Mouse (Mus musculus): ENCODE data around the gene Ap4b1. TPM values are rescaled to one million over a fixed set of nuclear protein-coding genes. Genes with fewer than 3 reads are reported as not detected.
A peak's percentile ranks its signal among the peaks of the same experiment; 100 is the strongest.
"Not testable (repeated sequence)": the region's sequence is repeated elsewhere in the genome, so short reads cannot be mapped to it uniquely, and the experiment has no call there.

Gene Ap4b1
- polyA plus RNA-seq, 1 experiment from 2014 or later = 15.9 TPM

GRCm38 (mm10) chr3:103827548-103827947 is 18.2 kb downstream of the Ap4b1 start:
- no peaks in the 10 kb centered on the region for H3K27me3 ChIP-seq (ENCODE audit: control insufficient read depth, insufficient read depth, low read depth, low read length)
- peaks cover 8% of the 10 kb centered on the region for H3K4me1 ChIP-seq (ENCODE audit: control insufficient read depth, low read depth, low read length)
- no peak overlapping the region for H3K27ac ChIP-seq (ENCODE audit: low read length)
- H3K4me2 ChIP-seq (ENCODE audit: low read depth, low read length) = no peak overlapping the region
- H3K9me3 ChIP-seq (replicated peaks; ENCODE audit: control insufficient read depth, low read length) = no peaks in the 10 kb centered on the region
- no peak overlapping the region for H3K4me3 ChIP-seq (ENCODE audit: low read depth, low read length)
- no peaks in the 10 kb centered on the region; the same call in 1 of the 2 replicates for H3K36me3 ChIP-seq (ENCODE audit: control insufficient read depth, insufficient read depth)
- no peak overlapping the region for H3K9ac ChIP-seq (ENCODE audit: low read depth, low read length)
- no peak for ATAC-seq (ENCODE audit: low read depth)

- Histone ChIP-seq H3K36me3 (ENCODE audit: control insufficient read depth, insufficient read depth) (no peaks in the 10 kb centered on the region), H3K27me3 (ENCODE audit: control insufficient read depth, insufficient read depth, low read depth, low read length) (no peaks in the 10 kb centered on the region), H3K9ac (ENCODE audit: low read depth, low read length) (no peak overlapping the region), H3K9me3 (replicated peaks; ENCODE audit: control insufficient read depth, low read length) (no peaks in the 10 kb centered on the region), H3K4me1 (ENCODE audit: control insufficient read depth, low read depth, low read length) (peaks cover 12% of the 10 kb centered on the region), H3K27ac (ENCODE audit: low read length) (no peak overlapping the region), H3K4me2 (ENCODE audit: low read depth, low read length) (no peak overlapping the region), H3K4me3 (ENCODE audit: low read depth, low read length) (no peak overlapping the region)
- ATAC-seq (ENCODE audit: low read depth) = no peak
- 78% methylated on average over 3 of the region's 3 CpGs for WGBS (ENCODE audit: insufficient replicate concordance)
Measured at GRCm38 (mm10) chr3:103829036-103829435, 19.7 kb downstream of the Ap4b1 start.

- not testable (repeated sequence) for H3K4me2 ChIP-seq (ENCODE audit: low read depth, low read length); H3K9ac ChIP-seq (ENCODE audit: low read depth, low read length); ATAC-seq (ENCODE audit: low read depth); H3K27me3 ChIP-seq (ENCODE audit: control insufficient read depth, insufficient read depth, low read depth, low read length); H3K27ac ChIP-seq (ENCODE audit: low read length); H3K9me3 ChIP-seq (replicated peaks; ENCODE audit: control insufficient read depth, low read length); H3K4me3 ChIP-seq (ENCODE audit: low read depth, low read length); H3K36me3 ChIP-seq (ENCODE audit: control insufficient read depth, insufficient read depth)
- peaks cover 12% of the 10 kb centered on the region for H3K4me1 ChIP-seq (ENCODE audit: control insufficient read depth, low read depth, low read length)
- WGBS (ENCODE audit: insufficient replicate concordance) = 74% methylated on average over 1 of the region's 1 CpGs
Measured at GRCm38 (mm10) chr3:103830681-103831080, 21.4 kb downstream of the Ap4b1 start.

GRCm38 (mm10) chr3:103831146-103831545 is 21.8 kb downstream of the Ap4b1 start:
- Histone ChIP-seq H3K9me3 (replicated peaks; ENCODE audit: control insufficient read depth, low read length) (no peaks in the 10 kb centered on the region), H3K4me2 (ENCODE audit: low read depth, low read length) (no peak overlapping the region), H3K27ac (ENCODE audit: low read length) (no peak overlapping the region), H3K9ac (ENCODE audit: low read depth, low read length) (no peak overlapping the region), H3K36me3 (ENCODE audit: control insufficient read depth, insufficient read depth) (no peaks in the 10 kb centered on the region), H3K4me3 (ENCODE audit: low read depth, low read length) (no peak overlapping the region), H3K27me3 (ENCODE audit: control insufficient read depth, insufficient read depth, low read depth, low read length) (no peaks in the 10 kb centered on the region), H3K4me1 (ENCODE audit: control insufficient read depth, low read depth, low read length) (peaks cover 12% of the 10 kb centered on the region)
- WGBS (ENCODE audit: insufficient replicate concordance) = 74% methylated on average over 7 of the region's 7 CpGs
- ATAC-seq (ENCODE audit: low read depth) = no peak

GRCm38 (mm10) chr3:103832426-103832825 is 23.1 kb downstream of the Ap4b1 start, which contains the start of gene Bcl2l15:
TSS of gene Bcl2l15 (plus strand) at chr3:103832601.
- H3K4me3 ChIP-seq (ENCODE audit: low read depth, low read length) = peak within 1 kb of the TSS; percentile 10; the same call in 1 of the 2 replicates
- H3K27me3 ChIP-seq (ENCODE audit: control insufficient read depth, insufficient read depth, low read depth, low read length) = no peaks in the 10 kb centered on the region
- H3K36me3 ChIP-seq (ENCODE audit: control insufficient read depth, insufficient read depth) = no peaks in the 10 kb centered on the region
- peak; percentile 73 for ATAC-seq (ENCODE audit: low read depth)
- H3K9ac ChIP-seq (ENCODE audit: low read depth, low read length) = no peak within 1 kb of the TSS
- peak within 1 kb of the TSS; percentile 39; the same call in 1 of the 2 replicates for H3K27ac ChIP-seq (ENCODE audit: low read length)
- no peaks in the 10 kb centered on the region for H3K9me3 ChIP-seq (replicated peaks; ENCODE audit: control insufficient read depth, low read length)
- peaks cover 12% of the 10 kb centered on the region for H3K4me1 ChIP-seq (ENCODE audit: control insufficient read depth, low read depth, low read length)
- peak within 1 kb of the TSS; percentile 28 for H3K4me2 ChIP-seq (ENCODE audit: low read depth, low read length)

- Histone ChIP-seq H3K27me3 (ENCODE audit: control insufficient read depth, insufficient read depth, low read depth, low read length) (no peaks in the 10 kb centered on the region), H3K36me3 (ENCODE audit: control insufficient read depth, insufficient read depth) (no peaks in the 10 kb centered on the region), H3K9me3 (replicated peaks; ENCODE audit: control insufficient read depth, low read length) (no peaks in the 10 kb centered on the region), H3K4me3 (ENCODE audit: low read depth, low read length) (no peak overlapping the region), H3K4me1 (ENCODE audit: control insufficient read depth, low read depth, low read length) (peaks cover 12% of the 10 kb centered on the region), H3K9ac (ENCODE audit: low read depth, low read length) (no peak overlapping the region), H3K27ac (ENCODE audit: low read length) (no peak overlapping the region), H3K4me2 (ENCODE audit: low read depth, low read length) (no peak overlapping the region)
- no peak for ATAC-seq (ENCODE audit: low read depth)
- WGBS (ENCODE audit: insufficient replicate concordance) = 82% methylated on average over 2 of the region's 2 CpGs
Measured at GRCm38 (mm10) chr3:103834001-103834400, 24.7 kb downstream of the Ap4b1 start.

- no peak for ATAC-seq (ENCODE audit: low read depth)
- no peak overlapping the region for H3K27ac ChIP-seq (ENCODE audit: low read length)
Measured at GRCm38 (mm10) chr3:103835272-103835950, 26.1 kb downstream of the Ap4b1 start.

DNA sequence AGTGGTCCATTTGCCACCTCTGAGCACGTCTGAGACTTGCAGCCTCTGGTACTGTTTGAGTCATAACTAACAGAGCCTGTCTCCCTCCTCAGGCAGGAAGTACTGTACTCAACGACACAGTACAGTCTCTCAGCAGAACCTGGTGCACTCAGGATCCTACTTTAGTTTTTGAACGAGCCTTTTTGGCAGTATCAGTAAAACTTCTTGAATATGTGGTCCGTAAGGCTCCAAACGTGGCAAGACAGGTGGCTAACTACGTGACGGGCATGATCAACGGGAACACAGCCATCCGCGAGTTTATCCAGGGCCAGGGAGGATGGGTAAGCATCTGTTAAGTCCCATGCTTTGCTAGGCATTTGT is 26.6 kb downstream of the Ap4b1 start:
- Histone ChIP-seq H3K27me3 (ENCODE audit: control insufficient read depth, insufficient read depth, low read depth, low read length) (no peaks in the 10 kb centered on the region), H3K9ac (ENCODE audit: low read depth, low read length) (no peak overlapping the region), H3K4me3 (ENCODE audit: low read depth, low read length) (no peak overlapping the region), H3K36me3 (ENCODE audit: control insufficient read depth, insufficient read depth) (no peaks in the 10 kb centered on the region), H3K4me1 (ENCODE audit: control insufficient read depth, low read depth, low read length) (peaks cover 12% of the 10 kb centered on the region), H3K4me2 (ENCODE audit: low read depth, low read length) (no peak overlapping the region), H3K27ac (ENCODE audit: low read length) (no peak overlapping the region), H3K9me3 (replicated peaks; ENCODE audit: control insufficient read depth, low read length) (no peaks in the 10 kb centered on the region)
- WGBS (ENCODE audit: insufficient replicate concordance) = 69% methylated on average over 10 of the region's 10 CpGs
- no peak for ATAC-seq (ENCODE audit: low read depth)

More at GRCm38 (mm10) chr3:103835272-103835950, 26.1 kb downstream of the Ap4b1 start:
- Histone ChIP-seq H3K27me3 (ENCODE audit: control insufficient read depth, insufficient read depth, low read depth, low read length) (no peaks in the 10 kb centered on the region), H3K9ac (ENCODE audit: low read depth, low read length) (no peak overlapping the region), H3K9me3 (replicated peaks; ENCODE audit: control insufficient read depth, low read length) (no peaks in the 10 kb centered on the region), H3K36me3 (ENCODE audit: control insufficient read depth, insufficient read depth) (no peaks in the 10 kb centered on the region), H3K4me3 (ENCODE audit: low read depth, low read length) (no peak overlapping the region), H3K4me2 (ENCODE audit: low read depth, low read length) (no peak overlapping the region), H3K4me1 (ENCODE audit: control insufficient read depth, low read depth, low read length) (peaks cover 12% of the 10 kb centered on the region)
- WGBS (ENCODE audit: insufficient replicate concordance) = 71% methylated on average over 6 of the region's 6 CpGs

GRCm38 (mm10) chr3:103836453-103836852 is 27.1 kb downstream of the Ap4b1 start:
- no peak overlapping the region for H3K4me2 ChIP-seq (ENCODE audit: low read depth, low read length)
- H3K36me3 ChIP-seq (ENCODE audit: control insufficient read depth, insufficient read depth) = no peaks in the 10 kb centered on the region
- H3K9ac ChIP-seq (ENCODE audit: low read depth, low read length) = no peak overlapping the region
- H3K27ac ChIP-seq (ENCODE audit: low read length) = no peak overlapping the region
- no peaks in the 10 kb centered on the region for H3K27me3 ChIP-seq (ENCODE audit: control insufficient read depth, insufficient read depth, low read depth, low read length)
- H3K4me1 ChIP-seq (ENCODE audit: control insufficient read depth, low read depth, low read length) = peaks cover 12% of the 10 kb centered on the region
- H3K9me3 ChIP-seq (replicated peaks; ENCODE audit: control insufficient read depth, low read length) = no peaks in the 10 kb centered on the region
- H3K4me3 ChIP-seq (ENCODE audit: low read depth, low read length) = no peak overlapping the region
- WGBS (ENCODE audit: insufficient replicate concordance) = 88% methylated on average over 5 of the region's 5 CpGs
- ATAC-seq (ENCODE audit: low read depth) = no peak
